Mouse (Mus musculus): ENCODE results near the gene Kctd7. TPM values are rescaled to one million over a fixed set of nuclear protein-coding genes. Genes with fewer than 3 reads are reported as not detected.
A peak's percentile ranks its signal among the peaks of the same experiment; 100 is the strongest.

Gene Kctd7
- polyA plus RNA-seq, 1 experiment from 2014 or later = 12.2 TPM

DNA sequence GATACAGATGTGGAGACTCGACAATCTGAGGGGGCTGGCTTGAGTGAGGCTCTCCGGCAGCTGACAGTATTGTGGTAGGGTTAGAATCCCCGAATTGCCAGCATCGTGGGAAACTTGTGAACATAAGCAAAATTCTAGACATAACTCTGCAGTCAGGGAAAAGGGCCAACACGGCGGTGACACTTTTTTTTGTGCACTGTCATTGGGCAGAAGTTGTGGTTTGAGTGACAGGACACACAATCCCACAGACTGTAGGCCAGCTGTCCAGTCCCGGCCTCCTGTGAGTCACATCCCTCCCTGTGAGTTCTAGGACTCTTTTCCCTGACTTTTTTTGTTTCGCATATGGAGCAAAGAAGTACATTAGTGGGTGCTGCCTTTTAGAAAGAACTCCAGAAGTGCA is 1.3 kb downstream of the Kctd7 start:
- ATAC-seq (ENCODE audit: low FRiP score, low read depth) = no peak
- H3K9ac ChIP-seq = no peak overlapping the region
- 90% methylated on average over 8 of the region's 8 CpGs for WGBS
- peaks cover 9% of the 10 kb centered on the region; the same call in 1 of the 2 replicates for H3K4me1 ChIP-seq
- H3K9me3 ChIP-seq = no peaks in the 10 kb centered on the region
- H3K4me3 ChIP-seq = no peak overlapping the region
- peak overlapping the region; percentile 91 for H3K4me2 ChIP-seq (replicated peaks)
- no peaks in the 10 kb centered on the region for H3K27me3 ChIP-seq (replicated peaks)
- H3K27ac ChIP-seq = no peak overlapping the region
- peaks cover 6% of the 10 kb centered on the region; the same call in 1 of the 2 replicates for H3K36me3 ChIP-seq

DNA sequence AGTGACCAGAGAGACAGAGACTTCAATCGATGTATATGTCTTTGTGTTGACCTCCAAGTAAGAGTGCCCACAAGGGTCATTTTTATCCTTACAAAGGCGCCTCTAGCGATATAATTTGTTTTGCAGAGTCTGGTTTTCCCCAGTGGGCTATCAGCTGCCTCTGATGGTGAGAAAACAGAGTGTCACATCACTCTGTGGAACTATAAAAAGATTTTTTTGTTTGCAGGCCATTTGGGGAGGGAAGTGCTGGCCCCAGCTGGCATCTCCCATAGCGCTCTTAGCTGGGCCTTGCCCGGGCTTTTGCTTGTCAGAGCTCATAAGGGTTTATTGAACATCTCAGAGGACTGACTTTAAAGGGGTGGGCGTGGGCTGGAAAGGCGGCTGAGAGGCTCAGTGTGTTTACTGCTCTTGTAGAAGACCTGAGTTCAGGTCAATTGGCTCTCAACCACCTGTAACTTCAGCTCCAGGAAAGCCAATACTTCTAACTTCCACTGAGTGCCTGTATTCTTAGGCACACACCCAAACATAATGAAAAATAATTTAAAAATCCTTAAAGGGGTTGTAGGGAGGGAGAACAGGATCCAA is 5.2 kb downstream of the Kctd7 start:
- H3K4me3 ChIP-seq = no peak overlapping the region
- peaks cover 29% of the 10 kb centered on the region for H3K36me3 ChIP-seq
- H3K9ac ChIP-seq = no peak overlapping the region
- H3K4me1 ChIP-seq = peaks cover 5% of the 10 kb centered on the region; the same call in 1 of the 2 replicates
- H3K9me3 ChIP-seq = no peaks in the 10 kb centered on the region
- no peak overlapping the region for H3K4me2 ChIP-seq (replicated peaks)
- no peaks in the 10 kb centered on the region for H3K27me3 ChIP-seq (replicated peaks)
- 67% methylated on average over 7 of the region's 7 CpGs for WGBS
- H3K27ac ChIP-seq = no peak overlapping the region
- no peak for ATAC-seq (ENCODE audit: low FRiP score, low read depth)

DNA sequence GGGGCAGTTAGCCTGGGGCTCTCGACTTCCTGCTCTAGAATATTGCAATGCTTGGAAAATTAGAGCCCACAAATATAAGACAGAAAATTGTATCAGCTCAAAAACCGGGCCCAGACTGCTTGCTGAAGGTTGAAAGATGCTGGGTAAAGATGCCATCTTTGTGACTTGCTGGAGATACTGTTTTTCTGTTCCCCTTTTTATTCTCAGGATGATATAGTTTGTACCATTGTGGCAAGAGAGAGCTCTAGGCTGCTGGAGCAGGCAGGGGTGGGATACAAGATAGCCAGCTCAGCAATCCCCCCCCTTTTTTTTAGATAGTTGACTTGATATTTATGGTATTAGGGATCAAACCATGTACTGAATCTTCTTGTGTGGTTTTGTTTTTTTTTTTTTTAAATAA is 9.6 kb downstream of the Kctd7 start:
- WGBS = 83% methylated on average over 2 of the region's 2 CpGs

DNA sequence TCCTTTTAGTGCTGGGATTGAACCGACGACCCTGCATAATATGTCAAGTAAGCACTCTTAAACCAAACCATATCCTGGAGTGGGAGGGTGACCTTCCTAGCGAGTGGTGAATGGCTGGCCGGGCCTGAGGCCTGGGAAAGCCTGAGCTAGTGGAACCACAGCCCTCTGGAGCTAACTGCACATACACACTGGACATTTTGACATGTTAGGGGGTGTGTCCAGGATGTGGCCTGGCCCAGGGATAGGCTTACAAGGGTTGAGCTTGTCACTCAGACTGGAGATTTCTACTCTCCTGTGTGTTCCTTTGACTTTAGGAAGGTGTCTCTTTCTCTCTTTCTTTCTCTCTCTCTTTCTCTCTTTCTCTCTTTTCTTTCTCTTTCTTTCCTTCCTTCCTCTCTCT is 13.9 kb downstream of the Kctd7 start:
- 85% methylated on average over 4 of the region's 4 CpGs for WGBS
- no peak overlapping the region for H3K4me2 ChIP-seq (replicated peaks)
- no peaks in the 10 kb centered on the region for H3K27me3 ChIP-seq (replicated peaks)
- no peak overlapping the region for H3K9ac ChIP-seq
- H3K9me3 ChIP-seq = no peaks in the 10 kb centered on the region
- H3K4me3 ChIP-seq = no peak overlapping the region
- no peaks in the 10 kb centered on the region for H3K4me1 ChIP-seq
- peaks cover 2% of the 10 kb centered on the region; the same call in 1 of the 2 replicates for H3K36me3 ChIP-seq
- ATAC-seq (ENCODE audit: low FRiP score, low read depth) = no peak
- no peak overlapping the region for H3K27ac ChIP-seq

More for the DNA sequence above, 9.6 kb downstream of the Kctd7 start:
- Histone ChIP-seq H3K4me2 (replicated peaks) (no peak overlapping the region), H3K4me3 (no peak overlapping the region), H3K27ac (no peak overlapping the region), H3K36me3 (peaks cover 26% of the 10 kb centered on the region), H3K4me1 (no peaks in the 10 kb centered on the region), H3K27me3 (replicated peaks) (no peaks in the 10 kb centered on the region), H3K9ac (no peak overlapping the region), H3K9me3 (no peaks in the 10 kb centered on the region)
- no peak for ATAC-seq (ENCODE audit: low FRiP score, low read depth)

DNA sequence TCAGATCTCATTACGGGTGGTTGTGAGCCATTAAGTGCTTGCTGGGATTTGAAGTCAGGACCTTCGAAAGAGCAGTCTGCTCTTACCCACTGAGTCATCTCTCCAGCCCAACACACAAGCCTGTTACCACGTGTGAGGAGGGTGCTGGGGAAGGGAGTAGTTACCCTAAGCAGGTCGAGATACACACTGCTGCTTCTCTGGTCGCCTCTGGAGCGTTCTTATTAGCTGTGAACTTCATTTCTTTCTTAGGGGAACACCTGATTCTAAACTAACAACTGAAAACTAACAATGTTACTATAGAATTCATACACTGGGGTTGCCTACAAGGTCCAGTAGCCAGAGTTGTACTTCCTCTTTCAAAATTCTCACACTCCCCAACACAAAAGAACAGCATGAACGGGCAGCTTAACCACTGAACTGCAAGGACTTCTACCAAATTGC is 15.1 kb downstream of the Kctd7 start:
- no peaks in the 10 kb centered on the region for H3K27me3 ChIP-seq (replicated peaks)
- WGBS = 68% methylated on average over 7 of the region's 7 CpGs
- H3K4me2 ChIP-seq (replicated peaks) = no peak overlapping the region
- no peak overlapping the region for H3K4me3 ChIP-seq
- H3K4me1 ChIP-seq = no peaks in the 10 kb centered on the region
- H3K9ac ChIP-seq = no peak overlapping the region
- H3K27ac ChIP-seq = no peak overlapping the region
- no peak for ATAC-seq (ENCODE audit: low FRiP score, low read depth)
- H3K36me3 ChIP-seq = no peaks in the 10 kb centered on the region
- no peaks in the 10 kb centered on the region for H3K9me3 ChIP-seq

DNA sequence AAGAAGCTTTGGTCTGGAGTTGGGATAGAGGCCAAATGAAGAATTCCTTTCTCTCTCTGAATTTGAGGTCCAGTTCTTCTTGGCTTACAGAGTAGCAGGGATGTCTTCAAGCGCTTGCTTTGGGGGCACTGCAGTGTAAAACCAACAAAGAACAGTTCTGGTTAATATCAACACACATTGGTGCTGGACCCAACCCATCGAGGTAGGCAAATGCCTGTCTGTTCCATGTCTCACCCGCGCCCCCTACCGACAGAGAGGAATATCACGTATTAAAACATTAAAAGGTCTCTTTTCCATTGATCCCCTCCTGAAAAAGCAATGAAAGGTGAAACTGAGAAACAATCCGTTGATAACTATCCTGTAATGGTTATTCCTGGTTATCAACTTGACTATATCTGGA is 19.0 kb downstream of the Kctd7 start:
- Histone ChIP-seq H3K4me2 (replicated peaks) (no peak overlapping the region), H3K4me3 (no peak overlapping the region), H3K27me3 (replicated peaks) (no peaks in the 10 kb centered on the region), H3K27ac (no peak overlapping the region), H3K9me3 (no peaks in the 10 kb centered on the region), H3K9ac (no peak overlapping the region), H3K4me1 (no peaks in the 10 kb centered on the region), H3K36me3 (no peaks in the 10 kb centered on the region)
- 8% methylated on average over 7 of the region's 7 CpGs for WGBS
- no peak for ATAC-seq (ENCODE audit: low FRiP score, low read depth)

DNA sequence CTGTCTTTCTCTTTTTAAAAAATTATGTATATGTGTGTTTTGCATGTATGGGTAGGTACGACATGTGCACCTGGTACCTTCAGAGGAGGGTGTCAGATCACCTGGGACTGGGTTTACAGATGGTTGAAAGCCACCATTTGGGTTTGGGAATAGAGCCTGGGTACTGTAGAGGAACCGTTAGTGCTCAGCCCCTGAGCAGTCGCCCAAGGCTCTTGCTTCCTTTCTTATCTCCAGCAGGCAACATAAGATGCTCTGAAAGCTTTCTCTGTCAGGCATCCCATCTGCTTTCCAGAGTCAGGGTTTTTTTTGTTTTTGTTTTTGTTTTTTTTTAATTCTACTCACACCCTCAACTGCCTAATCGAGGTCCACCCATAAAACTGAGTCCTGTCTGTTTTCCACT is 20.6 kb downstream of the Kctd7 start:
- Histone ChIP-seq H3K27me3 (replicated peaks) (no peaks in the 10 kb centered on the region), H3K4me2 (replicated peaks) (no peak overlapping the region), H3K9me3 (no peaks in the 10 kb centered on the region), H3K27ac (no peak overlapping the region), H3K4me3 (no peak overlapping the region), H3K4me1 (no peaks in the 10 kb centered on the region), H3K36me3 (no peaks in the 10 kb centered on the region), H3K9ac (no peak overlapping the region)
- WGBS = 77% methylated on average over 4 of the region's 4 CpGs
- no peak for ATAC-seq (ENCODE audit: low FRiP score, low read depth)

DNA sequence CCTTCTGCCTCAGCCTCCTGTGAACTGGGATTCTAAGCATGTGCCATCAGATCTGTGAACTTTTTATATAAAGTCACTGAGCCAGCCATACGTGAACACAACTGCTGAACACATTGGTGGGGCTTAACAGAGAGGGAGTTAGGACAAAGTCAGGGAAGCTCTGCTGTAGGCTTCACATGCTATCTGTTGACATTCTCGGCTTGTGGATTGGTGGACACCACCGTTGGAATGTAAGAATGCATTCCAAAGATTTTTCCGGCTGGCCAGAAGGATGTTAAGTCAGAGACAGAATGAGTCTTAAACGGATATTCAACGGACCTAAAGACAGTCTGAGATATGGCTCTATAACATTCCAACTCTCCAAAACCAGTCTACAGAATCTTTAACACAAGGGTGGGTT is 24.4 kb downstream of the Kctd7 start:
- no peak for ATAC-seq (ENCODE audit: low FRiP score, low read depth)
- Histone ChIP-seq H3K4me3 (no peak overlapping the region), H3K27ac (no peak overlapping the region), H3K36me3 (no peaks in the 10 kb centered on the region), H3K4me2 (replicated peaks) (no peak overlapping the region), H3K4me1 (peaks cover 18% of the 10 kb centered on the region), H3K9me3 (no peaks in the 10 kb centered on the region), H3K9ac (no peak overlapping the region), H3K27me3 (replicated peaks) (no peaks in the 10 kb centered on the region)
- WGBS = 74% methylated on average over 6 of the region's 6 CpGs

DNA sequence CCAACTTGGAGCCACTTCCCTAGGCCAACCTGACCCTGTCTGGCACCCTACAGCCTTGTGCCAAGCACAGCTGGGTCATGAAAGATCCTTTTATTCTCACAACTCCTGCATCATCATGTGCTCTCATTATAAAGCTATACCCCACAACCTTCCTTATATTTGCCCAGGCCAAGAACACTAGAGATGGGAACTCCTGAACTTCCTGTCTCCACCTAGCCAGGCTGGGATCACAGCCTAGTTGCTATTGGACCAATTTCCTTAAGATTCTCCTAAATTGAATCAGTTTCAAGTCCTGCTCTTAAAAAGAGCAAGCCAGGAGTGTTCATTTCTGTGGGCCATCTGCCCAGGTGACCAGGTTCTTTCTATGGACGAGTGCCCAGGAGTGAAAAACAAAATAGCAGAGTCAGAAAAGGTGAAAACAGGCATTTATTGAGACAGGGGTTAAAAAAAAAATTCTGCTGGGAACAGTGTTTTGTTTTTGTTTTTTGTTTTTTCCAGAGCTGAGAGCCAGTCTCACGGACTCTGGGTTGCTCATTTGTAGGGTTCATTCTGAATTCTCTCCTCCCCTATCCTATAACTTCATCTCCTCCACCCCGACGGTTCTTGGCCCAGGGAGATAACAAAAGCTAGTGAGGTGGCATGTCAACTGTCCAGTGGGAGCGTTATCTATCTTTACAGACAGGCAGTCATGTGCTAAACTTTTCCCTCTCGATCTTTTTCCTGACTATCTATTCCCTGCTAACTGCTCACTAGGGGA is 26.2 kb downstream of the Kctd7 start:
- H3K36me3 ChIP-seq = no peaks in the 10 kb centered on the region
- ATAC-seq (ENCODE audit: low FRiP score, low read depth) = 0 out of 2 replicates have a peak, but pooled peaks have one; percentile 19
- H3K27ac ChIP-seq = peak overlapping the region; percentile 46; the same call in 1 of the 2 replicates
- WGBS = 17% methylated on average over 6 of the region's 6 CpGs
- H3K27me3 ChIP-seq (replicated peaks) = no peaks in the 10 kb centered on the region
- peak overlapping the region; percentile 87 for H3K9ac ChIP-seq
- H3K4me3 ChIP-seq = peak overlapping the region; percentile 86
- peak overlapping the region; percentile 71 for H3K4me2 ChIP-seq (replicated peaks)
- H3K9me3 ChIP-seq = no peaks in the 10 kb centered on the region
- peaks cover 18% of the 10 kb centered on the region for H3K4me1 ChIP-seq

DNA sequence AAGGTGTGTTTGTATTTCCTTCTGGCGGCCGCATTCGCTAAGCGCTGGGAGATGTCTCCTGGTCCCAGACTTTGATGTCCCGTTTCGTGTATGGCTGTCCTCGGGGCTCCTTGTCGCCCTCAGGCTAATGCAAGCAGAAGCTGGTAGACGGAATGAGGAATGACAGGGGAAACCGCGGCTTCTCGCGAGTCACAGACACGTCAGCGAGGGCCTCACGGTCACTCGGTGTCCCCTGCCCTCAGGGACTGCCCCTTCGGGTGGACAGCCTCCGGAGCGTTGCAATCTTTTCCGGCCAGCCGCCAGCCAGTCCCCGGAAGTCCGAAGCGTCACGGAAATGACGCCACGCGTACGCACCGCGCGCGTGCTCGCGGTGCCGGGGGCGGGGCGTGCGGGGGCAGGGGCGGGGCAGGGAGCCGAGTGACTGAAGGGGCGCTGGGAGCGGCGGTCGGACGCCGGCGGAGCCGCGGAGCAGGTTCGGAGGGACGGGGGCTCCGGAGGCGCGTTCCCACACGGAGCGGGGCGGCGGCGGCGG is 26.8 kb downstream of the Kctd7 start, which contains the start of gene Rabgef1:
Gene Rabgef1, plus strand, starts transcription at position 376 of the 532 bp plus-strand sequence.
- WGBS = under 1% methylated on average over 57 of the region's 62 CpGs
- H3K9ac ChIP-seq = peak within 1 kb of the TSS; percentile 87
- peak; percentile 93 for ATAC-seq (ENCODE audit: low FRiP score, low read depth)

DNA sequence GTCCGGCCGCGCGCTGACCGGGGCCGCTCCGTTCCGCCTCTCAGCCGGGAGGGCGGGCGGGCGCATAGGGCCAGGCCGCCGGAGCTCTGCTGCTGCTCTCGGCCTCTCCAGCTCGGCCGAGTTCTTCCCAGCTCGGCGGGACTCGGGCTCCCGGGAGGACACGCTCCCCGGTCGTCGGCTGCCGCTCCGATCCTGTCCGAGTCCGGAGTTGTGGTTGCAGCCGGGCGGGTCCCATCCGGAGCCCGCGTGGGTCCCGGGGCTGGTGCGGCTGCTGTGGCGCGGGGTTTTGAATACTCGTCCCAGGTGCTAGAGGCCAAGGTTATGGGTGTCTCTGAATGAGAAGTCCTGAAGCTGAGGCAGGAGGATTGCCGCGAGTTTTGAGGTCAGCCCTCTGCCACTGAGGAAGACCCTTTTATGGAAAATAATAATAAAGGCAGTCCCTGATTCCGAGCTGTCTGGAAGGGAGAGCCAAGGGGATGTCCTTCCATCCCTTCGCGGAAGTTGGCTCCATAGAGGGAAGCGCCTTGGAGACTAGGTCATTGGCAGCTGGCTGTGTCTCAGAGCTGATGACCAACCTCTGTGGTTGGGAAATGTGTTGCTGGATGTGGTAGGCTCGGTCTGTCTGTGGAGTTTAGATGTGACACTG is 27.4 kb downstream of the Kctd7 start:
- Histone ChIP-seq H3K9me3 (no peaks in the 10 kb centered on the region), H3K4me2 (replicated peaks) (peak overlapping the region; percentile 71), H3K27me3 (replicated peaks) (no peaks in the 10 kb centered on the region), H3K9ac (peak overlapping the region; percentile 87), H3K36me3 (no peaks in the 10 kb centered on the region), H3K27ac (0 out of 2 replicates have a peak overlapping the region, but pooled peaks have one; percentile 43), H3K4me1 (peaks cover 18% of the 10 kb centered on the region), H3K4me3 (peak overlapping the region; percentile 86)
- peak; percentile 76 for ATAC-seq (ENCODE audit: low FRiP score, low read depth)
- 2% methylated on average over 38 of the region's 46 CpGs for WGBS

More for the DNA sequence above, 26.8 kb downstream of the Kctd7 start, which contains the start of gene Rabgef1:
- H3K4me1 ChIP-seq = peaks cover 18% of the 10 kb centered on the region
- H3K27me3 ChIP-seq (replicated peaks) = no peaks in the 10 kb centered on the region
- no peaks in the 10 kb centered on the region for H3K9me3 ChIP-seq
- no peaks in the 10 kb centered on the region for H3K36me3 ChIP-seq
- H3K4me2 ChIP-seq (replicated peaks) = peak within 1 kb of the TSS; percentile 71
- peak within 1 kb of the TSS; percentile 86 for H3K4me3 ChIP-seq
- peak within 1 kb of the TSS; percentile 46; the same call in 1 of the 2 replicates for H3K27ac ChIP-seq

DNA sequence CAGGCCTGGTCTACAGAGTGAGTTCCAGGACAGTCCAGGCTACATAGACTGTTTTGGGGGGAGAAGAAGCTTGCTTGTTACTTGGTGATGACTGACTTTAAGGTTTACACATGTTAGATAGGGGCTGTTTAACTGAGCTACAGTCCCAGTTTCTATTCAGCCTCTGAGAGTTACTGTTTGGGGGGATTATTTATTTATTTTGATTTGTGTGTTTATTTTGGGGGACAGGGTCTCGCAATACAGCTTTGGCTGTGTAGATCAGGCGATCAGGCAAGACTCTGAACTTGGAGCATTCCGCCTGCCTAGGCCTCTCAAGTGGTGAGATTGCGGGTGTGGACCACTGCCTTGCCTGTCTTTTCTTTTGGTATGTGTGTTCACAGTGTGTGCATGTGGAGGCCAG is 28.4 kb downstream of the Kctd7 start:
- no peak overlapping the region for H3K9ac ChIP-seq
- H3K36me3 ChIP-seq = no peaks in the 10 kb centered on the region
- H3K4me1 ChIP-seq = peaks cover 18% of the 10 kb centered on the region
- no peak for ATAC-seq (ENCODE audit: low FRiP score, low read depth)
- H3K4me2 ChIP-seq (replicated peaks) = peak overlapping the region; percentile 71
- H3K27me3 ChIP-seq (replicated peaks) = no peaks in the 10 kb centered on the region
- H3K9me3 ChIP-seq = no peaks in the 10 kb centered on the region
- 92% methylated on average over 4 of the region's 4 CpGs for WGBS
- H3K27ac ChIP-seq = no peak overlapping the region
- H3K4me3 ChIP-seq = no peak overlapping the region
